Mouse (Mus musculus) layer of hippocampus, adult 9-11 months (tissue): ENCODE data around the gene Gm20388.

Source experiments
- DNase-seq: peaks from one replicate; pipeline ENCODE4 v3.0.0; 2022

Gm20388 gene

GRCm38 (mm10) chr8:121001951-121002350, 1091.3 kb downstream of the Gm20388 start:
- DNase-seq: no peak

- no peak for DNase-seq
Observed at GRCm38 (mm10) chr8:121002871-121003539, 1092.4 kb downstream of the Gm20388 start.

- DNase-seq: no peak
Observed at GRCm38 (mm10) chr8:121003639-121004038, 1093.0 kb downstream of the Gm20388 start.

GRCm38 (mm10) chr8:121013318-121013717, 1102.7 kb downstream of the Gm20388 start:
- DNase-seq: no peak

DNA sequence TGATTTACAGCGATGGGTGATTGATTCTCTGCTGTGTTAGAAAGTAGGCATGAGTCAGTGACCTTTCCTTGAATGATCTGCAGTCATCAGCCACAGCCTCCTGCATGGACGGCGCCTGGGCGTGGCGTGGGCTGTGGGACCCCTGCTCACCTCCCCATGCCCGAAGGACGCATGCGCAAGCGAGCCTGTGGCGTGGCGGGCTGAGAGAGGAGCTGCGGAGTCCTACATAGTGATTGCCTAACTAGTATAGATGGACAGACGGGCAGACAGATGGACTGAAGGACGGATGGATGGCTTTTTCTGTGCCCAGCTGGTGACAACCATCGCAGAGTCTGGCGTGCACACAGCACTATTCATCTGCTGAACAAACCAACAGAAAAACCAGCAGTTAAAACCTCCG, 1106.0 kb downstream of the Gm20388 start:
- peak; percentile 27 for DNase-seq

DNA sequence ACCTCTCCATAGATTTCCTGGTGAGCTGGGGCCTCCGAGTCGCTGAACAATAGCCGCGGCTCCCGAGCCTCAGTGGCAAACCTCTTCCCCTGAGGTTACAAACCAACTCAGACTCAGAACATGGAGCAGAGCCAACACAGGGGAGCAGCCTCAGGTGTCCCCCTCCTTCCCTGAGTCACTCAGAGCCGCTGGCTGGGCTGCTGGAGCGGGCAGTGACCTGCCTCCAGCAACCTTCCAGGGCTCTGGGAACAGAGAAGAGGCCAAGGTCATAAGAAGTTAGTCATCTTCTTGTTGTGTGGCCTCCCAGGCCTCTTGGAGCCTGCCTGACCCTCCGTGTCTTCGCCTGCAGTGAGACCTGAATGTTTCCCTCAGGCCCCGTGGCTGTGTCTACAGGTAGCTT, 1107.6 kb downstream of the Gm20388 start:
- DNase-seq: no peak

- no peak for DNase-seq
Observed at GRCm38 (mm10) chr8:121021488-121021887, 1110.8 kb downstream of the Gm20388 start.

DNA sequence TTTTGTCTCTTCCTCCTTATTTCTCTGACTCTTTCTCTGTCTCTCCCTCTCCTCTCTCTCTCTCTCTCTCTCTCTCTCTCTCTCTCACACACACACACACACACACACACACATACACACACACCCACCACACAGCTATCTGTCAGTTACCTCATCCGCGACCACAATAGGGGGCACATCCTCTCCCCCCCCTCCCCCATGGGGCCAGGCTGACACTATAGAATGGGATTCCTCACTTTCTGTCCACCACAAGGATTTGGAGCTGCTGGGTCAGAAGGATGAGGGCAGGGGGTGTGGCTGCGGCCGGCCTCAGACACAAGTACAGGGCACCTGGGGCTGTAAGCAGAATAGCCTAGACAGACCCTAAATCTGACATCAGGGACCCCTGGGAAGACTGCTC, 1112.4 kb downstream of the Gm20388 start:
- no peak for DNase-seq

- no peak for DNase-seq
Observed at GRCm38 (mm10) chr8:121023736-121024135, 1113.1 kb downstream of the Gm20388 start.

- DNase-seq: no peak
Observed at GRCm38 (mm10) chr8:121025486-121025885, 1114.8 kb downstream of the Gm20388 start.

DNA sequence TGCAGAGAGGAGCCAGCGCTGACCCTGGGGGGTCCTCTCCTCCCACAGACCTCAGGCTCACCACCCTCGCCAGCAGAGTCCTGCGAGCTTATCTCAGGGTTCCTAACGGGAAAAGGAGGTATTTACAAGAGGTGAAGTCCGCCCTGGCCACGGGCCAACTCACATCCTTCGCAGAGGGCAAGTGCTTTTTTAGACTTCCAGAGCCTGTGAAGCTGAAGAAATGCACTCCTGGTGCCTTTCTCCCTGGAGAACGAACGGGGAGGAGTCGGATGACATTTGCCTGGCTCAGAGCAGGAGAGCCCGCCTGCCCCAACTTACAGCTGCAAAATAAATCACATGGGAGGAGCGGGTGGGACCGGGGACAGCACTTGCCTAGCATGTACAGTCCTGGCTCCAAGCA, 1117.1 kb downstream of the Gm20388 start:
- no peak for DNase-seq

DNA sequence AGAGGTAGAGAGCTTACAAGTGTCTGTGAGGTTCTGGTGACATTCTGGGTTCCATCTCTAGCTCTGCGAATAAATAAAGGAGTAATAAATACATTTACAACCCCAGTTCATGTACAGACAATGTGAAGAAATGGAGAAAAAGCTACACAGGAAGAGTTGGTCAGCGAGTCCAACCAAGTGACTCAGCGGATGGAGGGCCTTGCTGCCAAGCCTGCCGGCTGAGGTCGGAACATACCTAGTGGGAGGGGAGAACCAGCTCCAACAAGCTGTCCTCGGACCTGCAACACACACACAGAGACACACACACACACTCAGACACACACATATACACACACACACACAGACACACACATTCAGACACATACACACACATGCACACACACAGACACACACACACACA, 1118.4 kb downstream of the Gm20388 start:
- DNase-seq: no peak

GRCm38 (mm10) chr8:121030496-121031040, 1119.9 kb downstream of the Gm20388 start:
- peak; percentile 40 for DNase-seq

- DNase-seq: no peak
Observed at GRCm38 (mm10) chr8:121033299-121034013, 1122.8 kb downstream of the Gm20388 start.

- DNase-seq: no peak
Observed at GRCm38 (mm10) chr8:121035611-121036010, 1125.0 kb downstream of the Gm20388 start.

DNA sequence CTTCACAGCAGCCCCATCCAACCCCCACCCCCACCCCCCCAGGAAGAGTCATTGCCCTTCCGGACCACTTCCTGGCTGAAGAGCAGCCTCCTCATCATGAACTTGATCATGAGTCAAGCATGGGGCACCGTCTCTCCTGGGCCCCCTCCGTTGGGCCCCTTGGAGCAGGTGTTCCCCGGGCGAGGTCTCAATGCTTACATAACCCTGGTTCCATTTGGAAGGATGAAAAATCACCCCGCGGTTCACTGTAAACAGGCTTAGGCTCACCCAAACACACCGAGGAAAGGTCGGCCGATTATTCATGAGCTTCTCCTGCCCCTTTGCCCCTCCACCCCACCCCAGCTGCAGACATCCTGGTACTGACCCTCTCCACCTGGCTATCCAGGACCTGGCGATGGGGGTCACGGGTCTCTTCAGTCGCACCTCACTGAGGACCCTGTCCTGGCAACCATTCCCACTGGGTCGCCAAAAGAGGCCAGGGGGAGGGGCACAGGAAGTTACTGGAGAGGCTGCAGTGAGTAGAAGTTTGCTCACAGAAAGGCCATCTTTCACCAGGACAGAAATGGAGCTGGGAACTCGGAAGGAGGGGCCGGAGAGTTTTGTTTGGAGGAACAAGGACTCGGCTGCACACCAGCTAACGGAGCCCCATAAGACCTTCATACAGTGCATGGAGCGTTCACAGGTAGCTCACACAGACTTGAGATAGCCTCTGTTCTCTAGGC, 1133.2 kb downstream of the Gm20388 start:
- no peak for DNase-seq

GRCm38 (mm10) chr8:121047441-121047840, 1136.8 kb downstream of the Gm20388 start:
- no peak for DNase-seq

DNA sequence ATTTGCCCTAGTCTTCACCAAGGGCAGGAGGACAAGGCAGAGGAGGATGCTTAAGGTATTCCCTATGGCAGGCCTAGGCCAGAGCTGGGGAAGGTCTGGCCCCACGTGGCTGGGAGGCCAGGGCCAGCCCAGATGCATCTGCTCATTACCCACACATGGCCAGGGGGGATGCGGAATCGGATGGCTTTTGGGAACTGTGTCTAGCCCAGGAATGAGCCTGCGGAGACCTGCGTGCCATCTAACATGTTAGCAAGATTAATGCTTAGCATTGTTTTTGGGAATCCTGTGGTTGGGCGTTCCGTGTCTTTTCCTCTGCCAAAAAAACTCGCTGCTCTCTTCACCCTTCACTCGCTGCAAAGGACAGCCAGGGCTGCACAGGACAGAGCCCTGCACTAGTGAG, 1147.4 kb downstream of the Gm20388 start:
- no peak for DNase-seq

DNA sequence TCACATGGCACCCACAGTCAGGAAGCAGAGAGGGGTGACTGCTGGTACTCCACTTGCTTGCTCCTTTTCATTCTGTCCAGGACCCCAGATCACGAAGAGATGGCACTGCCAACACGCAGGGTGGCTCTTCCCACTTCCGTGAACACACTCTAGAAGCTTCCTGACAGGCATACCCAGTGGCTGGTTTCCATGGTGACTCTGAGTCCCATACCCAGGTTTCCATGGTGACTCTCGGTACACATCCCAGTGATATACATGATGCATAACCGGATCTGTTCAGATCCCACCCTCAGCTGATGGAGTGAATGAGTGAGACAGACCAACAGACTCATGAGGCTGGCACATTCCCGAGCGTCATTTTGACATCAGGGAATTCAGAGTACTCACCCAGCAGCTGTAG, 1148.5 kb downstream of the Gm20388 start:
- DNase-seq: peak; percentile 65

- DNase-seq: peak; percentile 44
Observed at GRCm38 (mm10) chr8:121062521-121062920, 1151.9 kb downstream of the Gm20388 start.

GRCm38 (mm10) chr8:121063649-121064048, 1153.0 kb downstream of the Gm20388 start:
- DNase-seq: peak; percentile 11

DNA sequence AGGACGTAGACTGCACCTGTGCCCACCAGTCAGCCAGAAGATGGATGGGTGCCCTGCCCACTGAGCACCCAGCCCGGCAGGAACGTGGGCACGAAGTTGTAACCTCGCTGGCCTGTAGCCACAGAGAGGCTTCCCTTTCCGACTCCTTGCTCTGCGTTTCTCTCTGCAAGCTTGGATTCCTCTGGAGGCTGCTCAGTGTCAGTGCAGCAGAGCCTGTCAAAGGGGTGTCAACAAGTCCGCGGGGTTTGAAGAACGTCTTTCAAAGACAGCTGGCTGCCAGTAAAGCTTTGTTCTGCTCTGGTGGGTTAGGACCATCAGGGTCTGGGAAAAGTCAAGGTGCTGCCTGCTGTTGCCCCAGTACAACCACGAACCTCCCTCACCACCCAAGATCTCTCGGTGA, 1160.8 kb downstream of the Gm20388 start:
- DNase-seq: no peak

DNA sequence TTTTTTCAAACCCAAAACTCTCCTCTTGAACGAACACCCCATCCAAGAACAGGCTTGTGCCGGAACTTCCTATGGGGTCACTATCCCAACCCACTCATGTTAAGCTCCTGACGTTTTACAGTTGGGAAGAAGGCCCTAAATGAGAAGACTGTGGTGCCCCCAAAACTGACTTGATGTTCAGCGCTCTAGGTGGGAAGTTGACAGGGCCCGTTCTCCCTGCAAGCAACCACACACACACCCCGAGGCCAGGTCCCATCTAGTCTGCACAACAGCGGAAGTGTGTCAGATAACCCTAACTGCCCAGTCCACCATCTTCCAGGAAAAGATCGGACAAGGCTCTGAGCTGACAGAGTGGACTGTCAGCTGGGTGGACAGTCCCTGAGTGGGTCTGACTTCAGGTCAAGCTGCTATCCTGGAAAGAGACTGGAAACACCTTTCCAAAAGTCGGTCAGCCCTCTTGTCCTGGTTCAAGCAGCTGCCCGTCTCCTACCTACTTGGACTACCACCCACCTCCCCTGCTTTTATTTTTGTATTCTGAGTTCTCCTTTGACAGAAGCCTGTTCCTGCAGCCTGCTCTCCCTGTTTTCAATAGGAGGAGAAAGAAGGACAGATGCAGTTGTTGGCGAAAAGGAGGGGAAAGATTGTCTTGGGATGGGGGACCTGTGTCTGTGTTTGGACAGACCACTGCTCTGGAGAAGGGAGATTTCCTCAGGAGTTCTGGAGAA, 1161.9 kb downstream of the Gm20388 start:
- no peak for DNase-seq
